Mouse (Mus musculus) heart, postnatal 10 days (tissue): ENCODE data around the gene Fam162b. TPM values are rescaled to one million over a fixed set of nuclear protein-coding genes. Genes with fewer than 3 reads are reported as not detected.

Experiments
- total RNA-seq, 2 experiments: library from RNA; stranded (reverse); gene quantifications; 2 replicates each; pipeline ENCODE4 v1.2.3; 2021

Gene Fam162b
- total RNA-seq, 2 experiments from 2014 or later = not detected

Other genes with a start within 250 kb of the Fam162b start
- gene Gm49339, start 109.9 kb downstream of the Fam162b start, total RNA-seq = 1 to 10 TPM in 1 of 2 experiments, under 1 TPM in 1; 0.62 to 1.4 TPM
- gene Lilr4b, start 109.9 kb downstream of the Fam162b start, total RNA-seq = 1 to 10 TPM; 1.4 to 1.9 TPM
- 1 to 10 TPM in 1 of 2 experiments, under 1 TPM in 1; 0.79 to 1.7 TPM for gene Lilrb4a, start 99.6 kb downstream of the Fam162b start, total RNA-seq
- gene Gprc6a, start 40.9 kb upstream of the Fam162b start, total RNA-seq = not detected
- not detected for gene Rfx6, start 87.2 kb upstream of the Fam162b start, total RNA-seq